Mouse (Mus musculus): ENCODE results near the gene Isl1. TPM values are rescaled to one million over a fixed set of nuclear protein-coding genes. Genes with fewer than 3 reads are reported as not detected.

Isl1 gene
- 2.7 and 5.0 TPM in 2 replicates for polyA plus RNA-seq (2015; fragmentation: Nextera tagmentation; extraction: Ambion mirVana)

DNA sequence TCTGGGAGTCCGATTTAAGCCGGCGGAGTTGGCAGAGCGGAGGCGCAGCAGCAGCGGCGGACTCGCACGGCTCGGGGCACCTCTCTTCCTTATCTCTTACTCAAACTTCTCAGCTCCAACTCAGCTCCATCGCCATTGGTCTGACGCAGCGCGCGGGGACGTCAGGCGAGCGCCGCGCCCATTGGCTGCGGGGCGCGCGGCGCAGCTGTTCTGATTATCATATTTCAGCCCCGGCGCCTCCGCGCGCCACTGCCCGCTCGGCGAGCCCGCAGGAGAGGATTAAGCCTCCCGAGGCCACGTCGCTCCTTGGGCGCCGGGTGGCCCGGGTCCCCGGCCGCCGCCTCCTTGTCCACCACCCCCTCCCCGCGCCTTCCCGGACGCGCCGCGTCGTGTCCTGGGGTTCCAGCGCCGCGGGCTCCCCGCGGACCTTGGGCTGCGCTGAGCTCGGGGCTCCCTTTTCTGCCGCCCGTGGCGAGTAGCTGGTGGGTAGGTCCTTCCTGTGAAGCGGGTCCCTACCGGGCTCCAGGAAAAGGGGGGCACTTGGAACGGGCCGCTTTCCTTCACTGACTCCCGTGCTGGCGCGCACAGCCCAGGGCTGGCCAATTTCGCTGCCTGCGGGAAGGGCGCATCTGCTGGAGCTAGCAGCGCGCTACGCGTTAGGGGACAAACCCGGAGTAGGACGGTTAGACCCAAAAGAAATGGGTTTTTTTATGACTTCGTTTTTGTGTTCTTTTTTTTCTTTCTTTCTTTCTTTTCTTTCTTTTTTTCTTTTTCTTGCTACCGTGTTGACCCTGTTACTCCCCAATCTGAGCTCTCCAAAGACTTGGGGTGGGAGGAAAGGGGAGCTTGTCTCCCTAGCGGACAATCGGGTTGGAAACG lies at the start of gene Isl1:
TSS of gene Isl1 (minus strand) at position 106 of the 879 bp plus-strand sequence.
- Histone ChIP-seq H3K9ac (peak within 1 kb of the TSS; percentile 16), H3K4me3 (replicated peaks) (peak within 1 kb of the TSS; percentile 48), H3K27me3 (peaks cover 94% of the 10 kb centered on the region), H3K27ac (no peak within 1 kb of the TSS), H3K36me3 (no peaks in the 10 kb centered on the region), H3K4me2 (peak within 1 kb of the TSS; percentile 94), H3K4me1 (peaks cover 21% of the 10 kb centered on the region), H3K9me3 (replicated peaks) (no peaks in the 10 kb centered on the region)
- ATAC-seq (replicated peaks; ENCODE audit: low FRiP score), result peak; percentile 96
- under 1% methylated on average over 82 of the region's 82 CpGs for WGBS

DNA sequence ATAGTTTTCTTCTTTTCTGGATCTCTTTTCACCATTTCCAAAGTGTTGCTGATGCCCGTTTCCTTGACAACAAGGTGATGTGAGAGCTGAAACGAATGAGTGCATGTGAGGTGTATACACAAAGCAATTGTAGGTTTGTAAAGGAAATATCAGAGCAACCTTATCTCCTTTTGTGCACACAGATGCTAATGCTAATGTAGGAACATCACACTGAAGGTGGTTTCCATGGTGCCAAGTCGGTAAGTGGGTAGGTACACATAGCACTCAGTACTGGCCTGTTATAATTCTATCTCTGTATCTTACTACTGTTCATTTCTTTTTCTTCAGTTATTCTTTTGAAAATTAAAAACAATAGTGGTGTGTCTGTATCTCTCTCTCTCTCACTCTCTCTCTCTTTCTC lies 26.3 kb upstream of the Isl1 start:
- no peak overlapping the region for H3K9ac ChIP-seq
- no peaks in the 10 kb centered on the region for H3K9me3 ChIP-seq (replicated peaks)
- H3K4me3 ChIP-seq (replicated peaks), result no peak overlapping the region
- no peaks in the 10 kb centered on the region for H3K4me1 ChIP-seq
- H3K4me2 ChIP-seq, result no peak overlapping the region
- ATAC-seq (replicated peaks; ENCODE audit: low FRiP score), result no peak
- WGBS, result 85% methylated on average over 3 of the region's 3 CpGs
- no peak overlapping the region for H3K27ac ChIP-seq
- H3K36me3 ChIP-seq, result no peaks in the 10 kb centered on the region
- no peaks in the 10 kb centered on the region for H3K27me3 ChIP-seq

DNA sequence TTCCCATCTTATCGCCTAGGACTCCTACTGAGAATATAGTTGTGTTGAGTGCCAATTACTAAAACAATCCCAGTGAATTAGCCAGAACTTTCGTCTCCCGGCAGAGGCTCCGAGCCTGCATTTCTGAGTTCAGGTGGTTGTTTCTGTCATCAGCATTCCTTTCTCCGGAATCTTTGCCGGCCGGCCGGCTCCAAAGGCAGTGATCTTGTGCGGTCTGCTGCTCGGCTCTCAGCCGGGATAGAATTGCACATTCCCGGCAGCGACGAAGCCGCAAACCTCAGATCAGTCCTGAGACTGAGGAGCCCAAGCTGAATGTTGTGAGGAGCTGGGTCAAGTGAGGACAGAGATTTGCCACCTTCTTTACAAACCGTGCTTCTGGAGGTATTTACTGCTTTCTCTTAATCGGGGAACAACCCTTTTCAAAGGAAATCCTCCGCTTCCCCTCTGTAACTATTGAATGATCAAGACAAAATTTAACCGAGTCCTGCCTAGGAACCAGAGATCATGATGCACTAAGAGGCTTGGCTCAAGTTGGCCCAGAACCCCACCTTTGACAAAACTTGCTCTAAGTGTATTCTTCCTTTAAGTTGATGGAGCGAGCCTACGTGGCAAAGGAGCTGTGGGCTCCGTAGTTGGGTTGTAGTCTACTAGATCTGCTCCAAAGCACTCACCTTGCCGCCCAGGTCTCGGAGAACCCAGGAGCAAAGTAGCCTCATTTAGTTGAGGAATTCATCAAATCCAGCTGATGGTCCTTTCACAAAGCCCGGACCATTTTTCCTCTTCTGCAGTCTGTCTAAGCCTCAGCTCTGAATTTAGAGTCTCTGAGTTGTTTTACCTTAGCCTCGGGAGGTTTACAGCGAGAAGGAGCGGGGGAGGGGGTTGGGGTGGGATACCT lies 4.4 kb upstream of the Isl1 start:
- 2% methylated on average over 28 of the region's 28 CpGs for WGBS
- H3K4me1 ChIP-seq, result peaks cover 17% of the 10 kb centered on the region
- no peaks in the 10 kb centered on the region for H3K36me3 ChIP-seq
- H3K27ac ChIP-seq, result no peak overlapping the region
- peaks cover 83% of the 10 kb centered on the region for H3K27me3 ChIP-seq
- H3K4me2 ChIP-seq, result no peak overlapping the region
- H3K9ac ChIP-seq, result no peak overlapping the region
- no peaks in the 10 kb centered on the region for H3K9me3 ChIP-seq (replicated peaks)
- ATAC-seq (replicated peaks; ENCODE audit: low FRiP score), result no peak
- H3K4me3 ChIP-seq (replicated peaks), result no peak overlapping the region

DNA sequence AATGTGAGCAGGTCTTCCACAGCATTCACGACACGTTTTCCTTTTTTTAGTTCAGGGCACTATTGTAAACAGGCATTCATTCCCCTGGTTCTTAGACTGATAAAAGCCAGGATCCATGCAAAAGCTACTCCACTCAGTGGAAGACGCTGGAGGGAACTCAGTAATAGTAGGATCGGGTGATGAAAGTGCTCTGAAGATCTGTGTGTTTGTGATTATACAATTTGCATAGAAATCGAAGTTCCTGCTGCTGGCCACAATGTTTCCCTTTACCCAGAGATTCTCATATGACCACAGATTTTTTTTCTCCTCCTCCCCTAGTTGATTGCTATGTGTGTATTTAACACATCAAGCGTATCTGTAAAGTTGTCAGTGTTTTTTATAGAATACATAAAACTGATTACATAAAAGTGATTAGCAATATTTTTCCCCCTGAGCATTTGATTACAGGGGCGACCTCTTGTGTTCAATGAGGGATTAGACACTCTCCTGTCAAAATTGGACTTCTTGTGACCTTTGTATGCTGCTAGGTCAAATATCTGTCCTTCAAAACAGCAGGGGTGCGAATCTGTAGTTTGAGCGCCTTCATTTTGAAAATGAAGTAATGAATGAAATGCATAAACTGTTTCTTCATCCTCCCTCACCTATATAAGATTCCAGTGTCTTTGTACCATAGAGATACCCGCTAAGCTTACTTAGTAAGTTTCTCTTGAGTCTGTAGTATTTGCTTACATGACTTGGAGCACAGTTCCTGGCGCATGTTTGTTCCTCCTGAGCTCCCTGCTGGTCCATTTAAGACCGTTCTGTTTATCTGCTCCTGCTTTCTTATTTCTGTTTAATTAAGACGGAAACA lies 2.6 kb upstream of the Isl1 start:
- ATAC-seq (replicated peaks; ENCODE audit: low FRiP score), result no peak
- Histone ChIP-seq H3K4me3 (replicated peaks) (no peak overlapping the region), H3K4me2 (no peak overlapping the region), H3K9ac (no peak overlapping the region), H3K27ac (no peak overlapping the region), H3K27me3 (peaks cover 86% of the 10 kb centered on the region), H3K9me3 (replicated peaks) (no peaks in the 10 kb centered on the region), H3K4me1 (peaks cover 17% of the 10 kb centered on the region), H3K36me3 (no peaks in the 10 kb centered on the region)
- 9% methylated on average over 13 of the region's 13 CpGs for WGBS

DNA sequence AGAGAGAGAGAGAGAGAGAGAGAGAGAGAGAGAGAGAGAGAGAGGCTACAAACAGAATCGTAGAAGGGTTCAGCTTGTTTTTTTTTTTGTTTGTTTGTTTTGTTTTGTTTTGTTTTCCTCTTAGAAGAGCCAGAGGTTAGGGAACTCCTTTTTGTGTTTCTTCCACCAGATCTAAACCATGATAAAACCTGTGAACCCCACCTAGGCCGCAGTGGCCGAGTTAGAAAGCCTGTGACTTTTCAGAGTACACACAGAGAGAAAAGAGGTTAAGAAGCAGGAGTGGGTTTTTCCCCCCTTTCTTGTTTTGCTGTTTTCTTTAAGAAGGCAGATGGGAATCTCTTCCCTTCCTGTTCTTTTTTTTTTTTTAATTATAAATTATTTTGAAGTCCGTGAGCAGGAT lies 1.5 kb upstream of the Isl1 start:
- Histone ChIP-seq H3K27me3 (peaks cover 94% of the 10 kb centered on the region), H3K4me3 (replicated peaks) (no peak overlapping the region), H3K9me3 (replicated peaks) (no peaks in the 10 kb centered on the region), H3K36me3 (no peaks in the 10 kb centered on the region), H3K9ac (no peak overlapping the region), H3K4me2 (no peak overlapping the region), H3K27ac (no peak overlapping the region), H3K4me1 (peaks cover 17% of the 10 kb centered on the region)
- 18% methylated on average over 4 of the region's 4 CpGs for WGBS
- ATAC-seq (replicated peaks; ENCODE audit: low FRiP score), result no peak

DNA sequence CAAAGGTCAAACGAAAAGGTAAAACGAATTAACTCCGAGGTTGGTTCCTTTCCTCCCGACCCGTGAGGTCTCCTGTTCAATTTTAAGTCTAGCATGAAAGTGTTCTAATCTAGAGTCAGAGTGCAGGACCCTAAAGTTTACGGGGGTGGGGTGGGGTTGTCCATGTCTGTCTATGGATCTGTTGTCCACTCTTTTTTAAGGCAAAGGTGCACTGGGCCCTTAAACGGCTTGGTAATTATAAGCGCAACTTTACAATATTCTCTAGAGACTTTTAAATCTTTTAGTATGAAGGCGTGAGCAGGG lies 925 bp upstream of the Isl1 start:
- no peaks in the 10 kb centered on the region for H3K36me3 ChIP-seq
- no peaks in the 10 kb centered on the region for H3K9me3 ChIP-seq (replicated peaks)
- H3K9ac ChIP-seq, result no peak overlapping the region
- no peak for ATAC-seq (replicated peaks; ENCODE audit: low FRiP score)
- H3K4me1 ChIP-seq, result peaks cover 17% of the 10 kb centered on the region
- H3K27ac ChIP-seq, result no peak overlapping the region
- peak overlapping the region; percentile 94; the same call in 1 of the 2 replicates for H3K4me2 ChIP-seq
- peaks cover 94% of the 10 kb centered on the region for H3K27me3 ChIP-seq
- WGBS, result under 1% methylated on average over 9 of the region's 9 CpGs
- peak overlapping the region; percentile 48 for H3K4me3 ChIP-seq (replicated peaks)

DNA sequence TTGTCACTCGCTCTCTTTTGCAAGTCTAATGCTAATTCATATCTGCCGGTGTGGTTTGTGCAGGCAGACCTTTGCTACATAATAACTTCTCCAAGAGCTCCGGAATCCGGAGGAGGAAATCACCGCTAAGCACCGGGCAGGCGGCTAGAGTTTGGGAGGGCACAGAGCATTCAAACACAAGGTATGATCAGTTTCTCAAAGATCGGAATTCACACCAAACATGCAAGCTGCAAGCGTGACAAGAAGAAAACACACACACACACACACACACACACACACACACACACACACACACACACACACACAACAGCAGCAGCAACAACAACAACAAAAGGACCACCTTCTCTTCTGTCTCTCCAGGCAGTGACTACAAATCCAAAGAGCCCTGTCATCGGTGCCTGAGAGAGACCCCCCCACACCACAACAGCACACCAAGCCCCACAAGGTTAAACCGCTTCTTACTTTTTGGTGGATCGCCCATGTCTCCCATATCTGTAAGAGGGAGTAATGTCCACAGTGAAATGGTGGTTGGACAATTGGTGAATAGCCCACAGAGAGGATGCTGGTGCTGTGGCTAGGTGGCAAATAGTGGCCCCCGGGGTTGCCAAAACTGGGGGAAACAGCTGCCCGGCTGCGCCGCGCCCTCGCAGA lies 431 bp downstream of the Isl1 start:
- Histone ChIP-seq H3K27ac (no peak overlapping the region), H3K4me3 (replicated peaks) (peak overlapping the region; percentile 48)

DNA sequence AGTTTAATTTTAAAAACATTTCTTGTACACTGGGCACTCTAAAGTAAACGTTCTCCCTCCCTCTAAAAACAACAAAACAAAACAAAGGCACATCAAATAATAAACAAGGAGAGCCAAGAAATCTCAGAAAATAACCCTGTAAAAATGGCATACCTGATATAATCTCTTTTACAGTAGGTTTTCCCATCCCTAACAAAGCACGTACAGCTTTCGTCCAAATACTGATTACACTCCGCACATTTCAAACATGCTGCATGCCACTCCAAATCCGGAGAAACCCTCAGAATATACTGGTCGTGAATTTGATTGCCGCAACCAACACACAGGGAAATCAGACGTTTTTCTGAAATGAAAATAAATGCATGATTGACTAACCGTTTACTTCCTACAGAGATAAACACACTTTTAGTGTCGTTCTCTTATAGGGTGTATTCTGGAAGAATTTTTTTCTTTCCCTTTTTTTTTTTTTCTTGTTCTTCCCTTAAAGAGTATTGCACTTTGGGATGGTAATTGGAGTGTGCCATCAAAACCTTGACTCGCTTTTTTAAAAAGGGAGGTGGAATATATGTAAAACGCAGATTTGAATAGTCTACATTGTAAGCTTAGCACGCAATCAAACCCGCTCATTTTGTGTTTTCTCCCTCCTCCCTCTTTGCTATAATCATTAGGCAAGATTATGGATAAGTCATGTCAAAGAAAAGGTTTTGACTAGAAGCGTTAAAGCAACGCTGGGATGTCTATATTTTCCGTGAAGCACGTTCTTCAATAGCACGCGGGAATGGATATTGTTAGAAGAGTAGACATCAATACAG lies 1.2 kb downstream of the Isl1 start:
- Histone ChIP-seq H3K4me2 (no peak overlapping the region), H3K4me3 (replicated peaks) (no peak overlapping the region; the same call in 1 of the 2 replicates), H3K9me3 (replicated peaks) (no peaks in the 10 kb centered on the region), H3K9ac (no peak overlapping the region), H3K36me3 (no peaks in the 10 kb centered on the region), H3K27me3 (peaks cover 94% of the 10 kb centered on the region), H3K4me1 (peaks cover 16% of the 10 kb centered on the region), H3K27ac (no peak overlapping the region)
- WGBS, result under 1% methylated on average over 20 of the region's 20 CpGs
- ATAC-seq (replicated peaks; ENCODE audit: low FRiP score), result no peak

More for the DNA sequence above, 431 bp downstream of the Isl1 start:
- Histone ChIP-seq H3K4me2 (peak overlapping the region; percentile 94), H3K27me3 (peaks cover 94% of the 10 kb centered on the region), H3K36me3 (no peaks in the 10 kb centered on the region), H3K9me3 (replicated peaks) (no peaks in the 10 kb centered on the region), H3K4me1 (peaks cover 21% of the 10 kb centered on the region), H3K9ac (no peak overlapping the region)
- under 1% methylated on average over 18 of the region's 18 CpGs for WGBS
- peak; percentile 22; the same call in 1 of the 2 replicates for ATAC-seq (replicated peaks; ENCODE audit: low FRiP score)

DNA sequence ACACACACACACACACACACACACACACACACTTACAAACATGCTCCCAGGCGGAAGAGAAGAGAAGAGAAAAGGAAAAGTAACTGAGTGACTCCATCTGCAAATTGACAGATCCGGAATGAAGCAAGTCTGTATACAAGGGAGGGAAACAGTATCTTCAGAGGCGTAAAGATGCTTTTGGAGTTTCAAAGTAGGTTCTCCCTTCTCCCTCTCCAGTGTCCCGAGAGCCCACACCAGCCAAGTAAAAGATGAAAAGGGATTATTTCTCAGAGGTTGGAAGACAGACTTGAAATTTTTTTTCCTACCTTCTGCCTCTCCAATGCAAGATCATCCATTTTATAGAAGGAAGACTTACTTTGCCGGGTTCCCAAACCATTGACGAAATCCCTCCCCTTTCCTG lies 2.9 kb downstream of the Isl1 start:
- Histone ChIP-seq H3K36me3 (no peaks in the 10 kb centered on the region), H3K9me3 (replicated peaks) (no peaks in the 10 kb centered on the region), H3K4me1 (peaks cover 19% of the 10 kb centered on the region), H3K27me3 (peaks cover 96% of the 10 kb centered on the region), H3K27ac (no peak overlapping the region), H3K9ac (no peak overlapping the region), H3K4me3 (replicated peaks) (no peak overlapping the region), H3K4me2 (no peak overlapping the region)
- ATAC-seq (replicated peaks; ENCODE audit: low FRiP score), result no peak
- WGBS, result 8% methylated on average over 6 of the region's 6 CpGs

DNA sequence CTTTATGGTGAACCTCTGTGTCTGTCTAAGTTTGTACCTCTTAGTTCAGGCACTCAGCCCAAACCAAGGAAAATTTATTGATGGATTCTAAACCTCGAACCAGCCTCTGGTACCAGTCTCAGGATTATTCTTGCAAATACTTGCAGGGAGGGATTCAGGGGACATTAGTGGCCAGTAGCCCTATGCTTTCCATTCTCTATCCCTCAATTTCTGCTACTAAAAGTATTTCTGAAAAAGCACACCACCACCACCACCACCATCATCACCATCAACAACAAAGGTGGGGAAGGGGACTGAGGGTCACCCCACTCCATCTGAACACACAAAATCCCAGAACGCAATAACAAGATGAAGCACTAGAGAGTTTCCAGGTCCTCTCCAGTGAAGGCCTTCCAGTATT lies 3.8 kb downstream of the Isl1 start:
- Histone ChIP-seq H3K9ac (no peak overlapping the region), H3K27me3 (peaks cover 96% of the 10 kb centered on the region), H3K27ac (no peak overlapping the region), H3K4me2 (no peak overlapping the region), H3K36me3 (no peaks in the 10 kb centered on the region), H3K9me3 (replicated peaks) (no peaks in the 10 kb centered on the region), H3K4me1 (peaks cover 19% of the 10 kb centered on the region), H3K4me3 (replicated peaks) (no peak overlapping the region)
- 15% methylated on average over 2 of the region's 2 CpGs for WGBS
- ATAC-seq (replicated peaks; ENCODE audit: low FRiP score), result no peak

All from kidney, embryonic 15.5 days (tissue).